Mouse (Mus musculus): ENCODE measurements around the gene Vps4a. TPM values are rescaled to one million over a fixed set of nuclear protein-coding genes. Genes with fewer than 3 reads are reported as not detected.

Gene Vps4a
- polyA plus RNA-seq, 1 experiment from 2014 or later: 55.9 TPM

GRCm38 (mm10) chr8:106999068-106999467, 32.0 kb upstream of the Vps4a start:
- no peak overlapping the region for H3K4me2 ChIP-seq (ENCODE audit: low read length)
- WGBS: 81% methylated on average over 1 of the region's 1 CpGs
- no peaks in the 10 kb centered on the region for H3K27me3 ChIP-seq (ENCODE audit: control insufficient read depth, insufficient read depth, low read length)
- H3K36me3 ChIP-seq (ENCODE audit: control insufficient read depth, insufficient read depth, low read length): peaks cover 37% of the 10 kb centered on the region
- H3K27ac ChIP-seq (replicated peaks in 1 of 2; ENCODE audit: control insufficient read depth in 1 of 2, insufficient read depth in 1 of 2, low read depth in 2 of 2, low read length in 2 of 2): no peak overlapping the region
- no peak overlapping the region for H3K4me3 ChIP-seq (ENCODE audit: control insufficient read depth in 1 of 2, insufficient read depth in 1 of 2, low read depth in 1 of 2, low read length in 2 of 2)
- H3K9ac ChIP-seq (ENCODE audit: low read length): no peak overlapping the region
- no peaks in the 10 kb centered on the region for H3K4me1 ChIP-seq (ENCODE audit: control insufficient read depth in 2 of 2, insufficient read depth in 2 of 2, low read length in 2 of 2)
- no peak for ATAC-seq (ENCODE audit: insufficient number of reproducible peaks, insufficient read depth, low FRiP score, low read depth)
- no peaks in the 10 kb centered on the region for H3K9me3 ChIP-seq (ENCODE audit: control insufficient read depth, low read length)

GRCm38 (mm10) chr8:107002532-107002931, 28.5 kb upstream of the Vps4a start:
- H3K4me3 ChIP-seq (ENCODE audit: control insufficient read depth in 1 of 2, insufficient read depth in 1 of 2, low read depth in 1 of 2, low read length in 2 of 2): no peak overlapping the region
- H3K27ac ChIP-seq (replicated peaks in 1 of 2; ENCODE audit: control insufficient read depth in 1 of 2, insufficient read depth in 1 of 2, low read depth in 2 of 2, low read length in 2 of 2): no peak overlapping the region
- peak; percentile 45; the same call in 1 of the 2 replicates for ATAC-seq (ENCODE audit: insufficient number of reproducible peaks, insufficient read depth, low FRiP score, low read depth)
- 34% methylated on average over 5 of the region's 5 CpGs for WGBS
- H3K4me2 ChIP-seq (ENCODE audit: low read length): no peak overlapping the region
- H3K27me3 ChIP-seq (ENCODE audit: control insufficient read depth, insufficient read depth, low read length): no peaks in the 10 kb centered on the region
- no peaks in the 10 kb centered on the region for H3K9me3 ChIP-seq (ENCODE audit: control insufficient read depth, low read length)
- 0 out of 4 replicates have a peak, but pooled peaks cover 0 to 4% of the 10 kb centered on the region in 2 experiments for H3K4me1 ChIP-seq (ENCODE audit: control insufficient read depth in 2 of 2, insufficient read depth in 2 of 2, low read length in 2 of 2)
- peaks cover 28% of the 10 kb centered on the region for H3K36me3 ChIP-seq (ENCODE audit: control insufficient read depth, insufficient read depth, low read length)
- no peak overlapping the region for H3K9ac ChIP-seq (ENCODE audit: low read length)

- ATAC-seq (ENCODE audit: insufficient number of reproducible peaks, insufficient read depth, low FRiP score, low read depth): no peak
- peaks cover 67% of the 10 kb centered on the region for H3K36me3 ChIP-seq (ENCODE audit: control insufficient read depth, insufficient read depth, low read length)
- WGBS: 81% methylated on average over 3 of the region's 3 CpGs
These were observed 23.2 kb upstream of the Vps4a start for GRCm38 (mm10) chr8:107007795-107008194.

GRCm38 (mm10) chr8:107012666-107013065, 18.4 kb upstream of the Vps4a start:
- ATAC-seq (ENCODE audit: insufficient number of reproducible peaks, insufficient read depth, low FRiP score, low read depth): no peak
- H3K27ac ChIP-seq (replicated peaks in 1 of 2; ENCODE audit: control insufficient read depth in 1 of 2, insufficient read depth in 1 of 2, low read depth in 2 of 2, low read length in 2 of 2): no peak overlapping the region
- H3K9ac ChIP-seq (ENCODE audit: low read length): no peak overlapping the region
- no peaks in the 10 kb centered on the region for H3K27me3 ChIP-seq (ENCODE audit: control insufficient read depth, insufficient read depth, low read length)
- peaks cover 56% of the 10 kb centered on the region for H3K36me3 ChIP-seq (ENCODE audit: control insufficient read depth, insufficient read depth, low read length)
- no peak overlapping the region for H3K4me3 ChIP-seq (ENCODE audit: control insufficient read depth in 1 of 2, insufficient read depth in 1 of 2, low read depth in 1 of 2, low read length in 2 of 2)
- no peaks in the 10 kb centered on the region for H3K4me1 ChIP-seq (ENCODE audit: control insufficient read depth in 2 of 2, insufficient read depth in 2 of 2, low read length in 2 of 2)
- 73% methylated on average over 2 of the region's 2 CpGs for WGBS
- H3K4me2 ChIP-seq (ENCODE audit: low read length): no peak overlapping the region
- no peaks in the 10 kb centered on the region for H3K9me3 ChIP-seq (ENCODE audit: control insufficient read depth, low read length)

More at GRCm38 (mm10) chr8:107007795-107008194, 23.2 kb upstream of the Vps4a start:
- no peak overlapping the region for H3K4me3 ChIP-seq (ENCODE audit: control insufficient read depth in 1 of 2, insufficient read depth in 1 of 2, low read depth in 1 of 2, low read length in 2 of 2)
- H3K4me1 ChIP-seq (ENCODE audit: control insufficient read depth in 2 of 2, insufficient read depth in 2 of 2, low read length in 2 of 2): 0 out of 4 replicates have a peak, but pooled peaks cover 0 to 4% of the 10 kb centered on the region in 2 experiments
- no peaks in the 10 kb centered on the region for H3K27me3 ChIP-seq (ENCODE audit: control insufficient read depth, insufficient read depth, low read length)
- H3K9me3 ChIP-seq (ENCODE audit: control insufficient read depth, low read length): no peaks in the 10 kb centered on the region
- H3K9ac ChIP-seq (ENCODE audit: low read length): no peak overlapping the region
- H3K4me2 ChIP-seq (ENCODE audit: low read length): no peak overlapping the region
- no peak overlapping the region for H3K27ac ChIP-seq (replicated peaks in 1 of 2; ENCODE audit: control insufficient read depth in 1 of 2, insufficient read depth in 1 of 2, low read depth in 2 of 2, low read length in 2 of 2)

- Histone ChIP-seq H3K4me1 (ENCODE audit: control insufficient read depth in 2 of 2, insufficient read depth in 2 of 2, low read length in 2 of 2) (no peaks in the 10 kb centered on the region), H3K4me2 (ENCODE audit: low read length) (no peak overlapping the region), H3K9me3 (ENCODE audit: control insufficient read depth, low read length) (no peaks in the 10 kb centered on the region), H3K27ac (replicated peaks in 1 of 2; ENCODE audit: control insufficient read depth in 1 of 2, insufficient read depth in 1 of 2, low read depth in 2 of 2, low read length in 2 of 2) (no peak overlapping the region), H3K27me3 (ENCODE audit: control insufficient read depth, insufficient read depth, low read length) (no peaks in the 10 kb centered on the region), H3K36me3 (ENCODE audit: control insufficient read depth, insufficient read depth, low read length) (peaks cover 36% of the 10 kb centered on the region), H3K9ac (ENCODE audit: low read length) (no peak overlapping the region), H3K4me3 (ENCODE audit: control insufficient read depth in 1 of 2, insufficient read depth in 1 of 2, low read depth in 1 of 2, low read length in 2 of 2) (no peak overlapping the region)
- 76% methylated on average over 1 of the region's 1 CpGs for WGBS
- no peak for ATAC-seq (ENCODE audit: insufficient number of reproducible peaks, insufficient read depth, low FRiP score, low read depth)
These were observed 16.1 kb upstream of the Vps4a start for GRCm38 (mm10) chr8:107014915-107015314.

GRCm38 (mm10) chr8:107023479-107023878, 7.5 kb upstream of the Vps4a start:
- no peak for ATAC-seq (ENCODE audit: insufficient number of reproducible peaks, insufficient read depth, low FRiP score, low read depth)
- 85% methylated on average over 8 of the region's 8 CpGs for WGBS
- Histone ChIP-seq H3K4me1 (ENCODE audit: control insufficient read depth in 2 of 2, insufficient read depth in 2 of 2, low read length in 2 of 2) (no peaks in the 10 kb centered on the region), H3K27me3 (ENCODE audit: control insufficient read depth, insufficient read depth, low read length) (no peaks in the 10 kb centered on the region), H3K4me3 (ENCODE audit: control insufficient read depth in 1 of 2, insufficient read depth in 1 of 2, low read depth in 1 of 2, low read length in 2 of 2) (no peak overlapping the region), H3K9ac (ENCODE audit: low read length) (no peak overlapping the region), H3K27ac (replicated peaks in 1 of 2; ENCODE audit: control insufficient read depth in 1 of 2, insufficient read depth in 1 of 2, low read depth in 2 of 2, low read length in 2 of 2) (no peak overlapping the region), H3K36me3 (ENCODE audit: control insufficient read depth, insufficient read depth, low read length) (no peaks in the 10 kb centered on the region), H3K9me3 (ENCODE audit: control insufficient read depth, low read length) (no peaks in the 10 kb centered on the region), H3K4me2 (ENCODE audit: low read length) (no peak overlapping the region)

- no peaks in the 10 kb centered on the region for H3K9me3 ChIP-seq (ENCODE audit: control insufficient read depth, low read length)
- H3K27ac ChIP-seq (replicated peaks in 1 of 2; ENCODE audit: control insufficient read depth in 1 of 2, insufficient read depth in 1 of 2, low read depth in 2 of 2, low read length in 2 of 2): no peak overlapping the region
- 72% methylated on average over 3 of the region's 3 CpGs for WGBS
- H3K4me3 ChIP-seq (ENCODE audit: control insufficient read depth in 1 of 2, insufficient read depth in 1 of 2, low read depth in 1 of 2, low read length in 2 of 2): no peak overlapping the region
- H3K4me1 ChIP-seq (ENCODE audit: control insufficient read depth in 2 of 2, insufficient read depth in 2 of 2, low read length in 2 of 2): peaks cover 4 to 17% of the 10 kb centered on the region in 2 experiments
- ATAC-seq (ENCODE audit: insufficient number of reproducible peaks, insufficient read depth, low FRiP score, low read depth): no peak
- no peak overlapping the region for H3K9ac ChIP-seq (ENCODE audit: low read length)
- no peaks in the 10 kb centered on the region for H3K27me3 ChIP-seq (ENCODE audit: control insufficient read depth, insufficient read depth, low read length)
- H3K4me2 ChIP-seq (ENCODE audit: low read length): no peak overlapping the region
- 0 out of 2 replicates have a peak, but pooled peaks cover 4% of the 10 kb centered on the region for H3K36me3 ChIP-seq (ENCODE audit: control insufficient read depth, insufficient read depth, low read length)
These were observed 1.7 kb upstream of the Vps4a start for GRCm38 (mm10) chr8:107029310-107029709.

GRCm38 (mm10) chr8:107030058-107030457, 964 bp upstream of the Vps4a start:
- Histone ChIP-seq H3K9me3 (ENCODE audit: control insufficient read depth, low read length) (no peaks in the 10 kb centered on the region), H3K27me3 (ENCODE audit: control insufficient read depth, insufficient read depth, low read length) (no peaks in the 10 kb centered on the region), H3K4me1 (ENCODE audit: control insufficient read depth in 2 of 2, insufficient read depth in 2 of 2, low read length in 2 of 2) (peaks cover 4 to 17% of the 10 kb centered on the region in 2 experiments), H3K36me3 (ENCODE audit: control insufficient read depth, insufficient read depth, low read length) (0 out of 2 replicates have a peak, but pooled peaks cover 4% of the 10 kb centered on the region), H3K4me3 (ENCODE audit: control insufficient read depth in 1 of 2, insufficient read depth in 1 of 2, low read depth in 1 of 2, low read length in 2 of 2) (no peak overlapping the region), H3K27ac (replicated peaks in 1 of 2; ENCODE audit: control insufficient read depth in 1 of 2, insufficient read depth in 1 of 2, low read depth in 2 of 2, low read length in 2 of 2) (no peak overlapping the region), H3K4me2 (ENCODE audit: low read length) (no peak overlapping the region), H3K9ac (ENCODE audit: low read length) (no peak overlapping the region)
- ATAC-seq (ENCODE audit: insufficient number of reproducible peaks, insufficient read depth, low FRiP score, low read depth): no peak
- 66% methylated on average over 5 of the region's 5 CpGs for WGBS

Data from heart, embryonic 14.5 days (tissue).